Mouse (Mus musculus) frontal cortex, postnatal 14 days (tissue): ENCODE results near the gene Ifit3b.
"Not testable (repeated sequence)": the region's sequence is repeated elsewhere in the genome, so short reads cannot be mapped to it uniquely, and the experiment has no call there.

Experiments
- DNase-seq, 2 experiments: peaks; one replicate each; pipeline ENCODE4 v3.0.0; 2022; ENCODE audit warnings: low spot score in 2 of 2

The Ifit3b gene

GRCm38 (mm10) chr19:34607237-34608051 is at the start of gene Ifit3b:
Gene Ifit3b (plus strand): TSS chr19:34607970.
- not testable (repeated sequence) for DNase-seq

DNA sequence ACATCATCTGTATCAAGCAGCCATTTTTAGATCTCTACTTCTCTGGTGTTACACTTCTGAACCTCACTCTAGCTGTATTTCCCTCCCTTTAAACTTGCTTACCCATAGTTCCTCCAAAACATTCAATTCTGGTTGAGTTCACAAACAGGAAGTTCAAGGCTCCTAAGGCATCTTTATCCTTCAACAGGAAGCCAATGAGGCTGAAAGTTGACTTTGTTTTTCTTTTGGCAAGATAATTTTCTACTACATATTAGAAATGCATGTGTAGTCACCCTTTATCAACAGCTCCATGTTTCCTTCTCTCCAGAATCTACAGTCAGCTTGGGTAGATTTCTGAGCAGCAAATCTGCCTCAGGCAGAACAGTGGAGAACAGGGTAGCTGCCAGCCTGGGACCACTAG is 45.2 kb upstream of the Ifit3b start:
- no peak for DNase-seq

DNA sequence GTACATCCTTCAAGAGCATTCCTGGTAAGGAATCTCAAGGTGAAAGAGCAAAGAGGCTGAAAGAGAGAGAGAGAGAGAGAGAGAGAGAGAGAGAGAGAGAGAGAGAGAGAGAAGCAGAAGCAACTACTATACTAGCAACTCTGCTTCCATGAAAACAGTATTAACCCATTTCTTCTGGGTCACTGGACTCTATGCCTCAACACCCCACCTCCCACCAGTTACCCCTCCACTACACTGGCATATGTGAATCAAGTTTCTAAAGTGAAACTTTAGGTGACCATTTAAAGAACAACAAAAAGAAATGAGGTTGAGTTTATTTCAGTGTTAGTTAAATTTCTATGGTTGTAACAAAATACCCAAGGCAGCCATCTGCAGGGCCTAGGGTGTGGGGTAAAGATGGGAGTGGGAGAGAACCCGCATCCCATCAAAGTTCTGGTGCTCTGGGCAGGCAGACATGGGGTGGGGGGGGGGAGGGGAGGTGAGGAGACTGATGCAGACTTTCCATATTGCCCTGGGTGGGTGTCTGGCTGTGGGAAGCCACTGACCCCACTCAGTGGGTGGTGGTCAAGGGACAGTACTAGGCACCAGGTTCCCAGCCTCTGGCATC is 41.5 kb upstream of the Ifit3b start:
- DNase-seq = no peak

DNA sequence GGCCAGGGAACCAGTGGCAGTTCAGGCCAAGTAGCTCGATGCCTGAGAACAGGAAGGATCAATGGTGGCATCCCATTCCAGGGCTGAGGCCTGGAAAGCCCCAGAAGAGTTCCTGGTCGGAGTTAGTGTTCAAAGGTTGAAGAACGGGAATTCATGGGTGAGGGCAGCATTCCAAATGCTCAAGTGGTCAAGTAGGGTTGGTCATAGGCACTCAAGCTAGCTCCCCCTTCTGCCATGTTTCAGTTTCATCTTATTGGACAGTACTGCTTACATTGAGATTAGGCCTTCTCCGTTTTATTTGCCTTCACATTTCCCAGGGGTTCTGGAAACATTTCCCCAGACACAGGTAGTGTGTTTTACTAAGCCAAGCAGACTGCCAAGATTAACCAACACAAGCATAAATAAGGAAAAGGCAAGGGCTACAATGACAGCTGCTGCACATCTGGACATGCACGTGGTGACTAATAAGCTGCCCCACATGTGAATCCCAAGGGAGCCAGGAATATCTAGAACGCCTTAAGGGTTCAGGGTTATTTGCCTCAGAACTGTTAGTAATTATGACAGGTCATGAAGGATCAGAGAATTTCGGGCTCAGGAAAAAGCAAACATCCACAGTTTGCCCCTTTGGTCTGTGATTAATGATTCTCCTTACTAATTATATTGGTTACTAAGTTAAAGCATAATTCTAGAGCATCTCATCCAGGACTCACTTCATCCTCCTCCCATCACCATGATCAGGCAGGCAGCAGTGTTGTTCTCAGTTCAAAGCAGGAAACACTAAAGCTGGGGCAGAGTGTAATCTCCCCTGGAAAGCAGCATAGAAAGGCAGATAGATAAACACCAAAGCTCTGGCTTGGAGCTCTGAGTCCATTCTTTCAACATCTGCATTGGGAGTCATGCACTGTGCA is 38.5 kb upstream of the Ifit3b start:
- no peak for DNase-seq

DNA sequence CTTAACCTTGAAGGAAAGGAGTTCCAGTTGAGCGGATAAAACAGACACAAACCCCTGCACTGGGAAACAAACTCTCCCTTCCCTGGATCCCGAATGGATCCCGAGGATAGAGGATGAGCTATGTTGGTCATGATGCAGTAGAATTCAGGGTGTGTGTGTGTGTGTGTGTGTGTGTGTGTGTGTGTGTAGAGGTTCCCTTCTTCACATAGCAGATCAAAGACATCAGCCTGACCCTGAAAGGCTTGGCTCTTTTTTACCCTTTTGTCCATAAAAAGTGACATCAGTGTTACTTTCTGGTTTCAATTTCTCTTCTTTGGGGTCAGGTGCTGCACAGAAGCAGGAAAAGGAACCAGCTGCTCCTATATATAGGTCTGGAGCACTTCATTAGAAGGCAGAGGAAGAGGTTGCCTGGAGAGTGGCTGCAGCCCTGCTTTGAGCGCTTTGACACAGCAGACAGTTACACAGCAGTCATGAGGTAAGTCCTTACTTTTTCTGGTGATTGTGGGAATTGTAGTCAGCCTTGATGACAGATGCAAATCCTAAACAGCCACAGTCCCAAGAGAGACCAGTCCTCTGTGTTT is 37.8 kb upstream of the Ifit3b start:
- no peak for DNase-seq

- no peak for DNase-seq
Observed at GRCm38 (mm10) chr19:34571080-34571479, 36.7 kb upstream of the Ifit3b start.

GRCm38 (mm10) chr19:34573650-34574049 is 34.1 kb upstream of the Ifit3b start:
- DNase-seq = no peak

DNA sequence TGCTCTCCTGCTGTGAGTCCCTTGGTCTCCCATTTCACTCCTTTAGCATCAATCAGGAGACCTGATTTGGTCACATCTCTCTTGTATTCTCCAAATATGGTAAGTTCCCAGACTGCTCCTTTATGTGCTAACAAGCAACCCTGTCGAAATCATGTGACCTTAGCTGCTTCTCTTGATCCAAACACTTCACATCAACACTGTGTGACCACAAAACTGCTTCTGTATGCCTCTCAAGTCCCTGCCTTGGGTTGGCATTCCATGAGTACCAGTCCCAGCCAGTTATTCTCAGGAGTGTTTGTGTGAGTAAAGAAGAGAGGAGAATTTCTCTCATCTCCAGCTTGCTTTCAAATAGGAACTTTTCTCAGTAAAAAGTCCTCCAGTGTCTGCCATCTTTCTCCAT is 30.6 kb upstream of the Ifit3b start:
- no peak for DNase-seq

GRCm38 (mm10) chr19:34582696-34583095 is 25.1 kb upstream of the Ifit3b start:
- DNase-seq = not testable (repeated sequence)

- DNase-seq = not testable (repeated sequence)
Observed at GRCm38 (mm10) chr19:34583126-34583766, 24.5 kb upstream of the Ifit3b start, which contains the start of gene Ifit3. Gene Ifit3 (plus strand): TSS chr19:34583531.

GRCm38 (mm10) chr19:34585740-34586458 is 21.9 kb upstream of the Ifit3b start:
- DNase-seq = not testable (repeated sequence)

DNA sequence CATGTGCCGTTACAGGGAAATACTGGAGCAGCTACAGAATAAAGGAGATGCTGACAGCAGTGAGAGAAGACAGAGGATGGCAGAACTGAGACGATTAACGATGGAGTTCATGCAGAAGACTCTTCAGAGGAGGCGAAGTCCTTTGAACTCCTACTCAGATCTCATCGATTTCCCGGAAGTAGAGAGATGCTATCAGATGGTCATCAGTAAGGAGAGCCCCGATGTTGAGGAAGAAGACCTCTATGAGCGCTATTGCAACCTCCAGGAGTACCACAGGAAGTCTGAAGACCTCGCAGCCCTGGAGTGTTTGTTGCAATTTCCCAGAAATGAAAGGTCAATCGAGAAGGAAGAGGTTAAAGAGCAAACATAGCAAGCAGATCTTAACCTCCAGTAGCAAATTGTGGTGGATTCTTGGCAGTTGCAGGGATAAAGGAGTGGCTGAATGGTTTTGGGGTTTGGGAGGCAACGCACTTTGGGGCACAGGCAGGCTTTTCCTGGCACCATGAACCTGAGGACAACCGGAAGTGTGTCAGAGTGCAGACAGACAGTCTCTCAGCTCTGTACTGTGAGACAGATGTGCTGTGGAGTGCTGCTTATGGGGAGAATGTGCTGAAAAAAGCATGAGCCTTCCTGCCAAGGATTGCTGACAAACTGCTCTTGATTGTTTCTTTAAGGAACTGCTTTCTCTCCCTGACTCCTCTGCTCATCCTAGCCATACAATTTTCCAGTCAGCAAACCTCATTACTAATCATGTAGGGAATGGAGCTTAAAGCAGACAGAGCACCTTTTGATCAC is 19.7 kb upstream of the Ifit3b start:
- DNase-seq = not testable (repeated sequence)

DNA sequence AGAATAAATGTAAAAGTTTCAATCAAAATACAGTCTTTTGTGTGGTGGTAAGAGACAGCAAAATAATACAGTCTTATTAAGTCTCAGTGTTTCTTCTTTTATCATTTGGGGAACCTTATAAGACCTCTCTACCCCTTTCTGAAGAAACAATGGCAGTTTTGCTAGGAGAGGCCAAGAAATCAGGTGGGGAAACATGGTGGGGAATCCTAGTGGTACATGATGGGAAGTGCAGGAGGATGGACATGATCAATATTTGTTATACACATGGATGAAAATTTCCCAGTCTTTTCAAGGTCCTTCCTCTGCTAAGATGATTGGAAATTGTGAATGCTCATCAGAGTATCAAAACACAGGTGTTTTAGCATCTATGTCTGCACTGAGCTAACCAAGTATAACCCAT is 18.8 kb upstream of the Ifit3b start:
- no peak for DNase-seq

DNA sequence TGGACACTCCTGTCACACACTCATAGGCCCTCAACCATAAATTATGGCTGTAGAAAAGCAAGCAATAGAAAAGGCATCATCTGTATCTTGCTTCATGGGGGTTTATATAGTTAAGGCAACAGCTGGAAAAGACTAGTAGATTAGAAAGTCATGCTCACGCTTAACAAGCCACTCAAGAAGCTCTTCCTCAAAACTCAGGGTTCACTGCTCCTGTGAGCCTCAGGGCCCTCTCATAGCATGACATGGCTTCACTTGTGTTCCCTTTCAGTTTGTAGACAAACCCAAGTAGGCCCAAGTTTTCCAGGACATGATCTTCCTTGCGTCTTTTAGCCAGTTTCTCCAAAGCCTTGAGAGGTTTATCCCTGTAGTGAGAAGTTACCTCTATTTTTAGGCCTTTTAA is 14.3 kb upstream of the Ifit3b start:
- no peak for DNase-seq

DNA sequence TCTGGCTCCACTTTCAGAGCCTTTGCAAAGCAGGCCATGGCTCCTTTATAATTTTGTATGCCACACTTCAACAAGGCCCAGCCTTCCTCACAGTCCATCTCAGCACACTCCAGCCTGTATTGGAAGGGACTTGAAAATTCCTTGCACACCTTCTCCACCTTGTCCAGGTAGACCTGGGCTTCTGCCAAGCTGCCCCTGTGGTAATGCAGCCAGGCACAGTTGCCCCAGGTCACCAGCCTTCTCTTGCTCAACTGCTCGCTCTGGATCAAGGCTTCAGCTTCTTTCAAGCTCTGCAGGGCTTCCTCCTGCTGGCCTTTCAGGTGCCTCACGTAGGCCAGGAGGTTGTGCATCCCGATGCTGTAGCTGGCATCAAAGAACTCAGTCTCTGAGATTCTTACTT is 13.2 kb upstream of the Ifit3b start:
- DNase-seq = not testable (repeated sequence)

DNA sequence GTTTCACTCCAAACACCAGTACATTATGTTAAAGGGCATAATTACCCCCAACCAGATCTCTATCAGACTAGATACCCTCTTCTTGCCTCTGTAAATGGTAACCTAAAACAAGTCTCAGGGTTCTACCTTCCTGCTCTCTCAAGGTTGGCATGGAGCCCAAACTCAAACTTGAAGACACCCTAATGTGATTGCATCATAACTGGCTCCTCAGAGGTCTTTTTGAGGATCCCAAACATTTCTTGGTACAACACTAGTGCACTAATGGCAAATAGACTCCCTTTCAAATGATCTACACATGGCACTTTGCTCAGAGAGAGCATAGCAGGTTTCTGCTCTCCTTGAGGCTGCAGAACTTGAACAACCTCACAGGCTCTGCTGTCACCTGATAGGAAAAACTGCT is 11.0 kb upstream of the Ifit3b start:
- DNase-seq = no peak

DNA sequence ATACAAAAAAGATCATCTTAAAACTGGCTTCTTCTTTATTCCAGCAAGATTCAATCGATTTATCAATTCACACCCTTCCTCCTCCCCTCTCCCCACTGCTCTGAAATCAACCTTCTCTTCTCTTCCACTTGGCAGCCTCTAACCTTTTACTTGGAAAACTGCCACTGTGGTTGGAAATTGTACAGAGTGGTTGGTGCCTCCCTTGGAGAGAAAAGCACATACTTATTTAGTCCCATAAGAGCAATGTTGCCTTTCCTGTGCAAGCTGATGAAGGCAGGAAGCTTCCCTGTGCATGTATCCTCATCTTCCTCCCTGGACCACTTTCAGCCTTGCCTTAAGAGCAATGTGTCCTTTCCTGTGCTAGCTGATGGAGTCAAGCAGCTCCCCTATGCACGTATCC is 9.4 kb upstream of the Ifit3b start:
- DNase-seq = peak in 1 of 2 experiments; percentile 35

- DNase-seq = not testable (repeated sequence)
Observed at GRCm38 (mm10) chr19:34599250-34599649, 8.5 kb upstream of the Ifit3b start.

- not testable (repeated sequence) for DNase-seq
Observed at GRCm38 (mm10) chr19:34601888-34602287, 5.9 kb upstream of the Ifit3b start, which contains the start of gene Ifit1bl1. Gene Ifit1bl1 (minus strand): TSS chr19:34601956.

DNA sequence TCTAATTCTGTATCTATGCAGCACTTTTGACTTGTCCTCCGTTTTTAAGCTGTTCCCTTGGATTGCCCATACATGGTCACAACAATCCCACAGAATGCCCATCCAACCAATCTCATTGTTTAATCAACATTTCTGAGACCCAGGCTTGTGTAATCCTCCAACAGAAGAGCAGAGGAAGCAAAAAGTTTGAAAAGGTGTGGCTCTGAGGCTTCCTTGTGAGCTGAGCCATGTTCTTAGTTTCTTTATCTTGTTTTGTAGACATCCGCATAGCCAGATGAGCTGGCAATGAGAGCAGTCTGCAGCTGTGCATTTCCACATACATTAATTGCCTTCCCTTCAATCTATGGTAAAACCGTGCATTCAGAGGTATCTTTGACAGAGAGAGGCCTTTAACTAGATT is 2.3 kb upstream of the Ifit3b start:
- DNase-seq = no peak
